Mouse (Mus musculus) brain, embryonic 14.5 days (tissue): ENCODE measurements around the gene Zscan2.

Experiments used
- CTCF ChIP-seq: fragments of 200-500 bp; IDR thresholded peaks from 2 replicates; pipeline ENCODE4 v1.5.1; 2012; ENCODE audit warnings: inconsistent platforms, mild to moderate bottlenecking, moderate library complexity, borderline replicate concordance; ENCODE audit not compliant: insufficient read depth, insufficient read length; ENCODE audit errors: extremely low read depth
- POLR2A ChIP-seq: fragments of 200-500 bp; IDR thresholded peaks from 2 replicates; pipeline ENCODE4 v1.6.1; 2012; ENCODE audit warnings: mild to moderate bottlenecking, inconsistent platforms, borderline replicate concordance; ENCODE audit not compliant: poor library complexity, insufficient read depth, insufficient read length, severe bottlenecking; ENCODE audit errors: extremely low read depth

- TF ChIP-seq POLR2A = no peak
- TF ChIP-seq CTCF = no peak
These were observed 5.4 kb upstream of the Zscan2 start for GRCm38 (mm10) chr7:80855316-80855715.
